Mouse (Mus musculus) stomach, adult 2 months (tissue): Measurements from ENCODE around the gene Pi4ka. TPM values are rescaled to one million over a fixed set of nuclear protein-coding genes. Genes with fewer than 3 reads are reported as not detected.

ENCODE experiments used
- polyA plus RNA-seq: library from polyadenylated mRNA; depleted of rRNA; stranded (reverse); fragments of >200 nt; gene quantifications from 2 replicates; pipeline ENCODE4 v1.2.3, GENCODE M21; 2012; rRNA removed

Gene Pi4ka
- 23.7 and 30.3 TPM in 2 replicates for polyA plus RNA-seq

DNA sequence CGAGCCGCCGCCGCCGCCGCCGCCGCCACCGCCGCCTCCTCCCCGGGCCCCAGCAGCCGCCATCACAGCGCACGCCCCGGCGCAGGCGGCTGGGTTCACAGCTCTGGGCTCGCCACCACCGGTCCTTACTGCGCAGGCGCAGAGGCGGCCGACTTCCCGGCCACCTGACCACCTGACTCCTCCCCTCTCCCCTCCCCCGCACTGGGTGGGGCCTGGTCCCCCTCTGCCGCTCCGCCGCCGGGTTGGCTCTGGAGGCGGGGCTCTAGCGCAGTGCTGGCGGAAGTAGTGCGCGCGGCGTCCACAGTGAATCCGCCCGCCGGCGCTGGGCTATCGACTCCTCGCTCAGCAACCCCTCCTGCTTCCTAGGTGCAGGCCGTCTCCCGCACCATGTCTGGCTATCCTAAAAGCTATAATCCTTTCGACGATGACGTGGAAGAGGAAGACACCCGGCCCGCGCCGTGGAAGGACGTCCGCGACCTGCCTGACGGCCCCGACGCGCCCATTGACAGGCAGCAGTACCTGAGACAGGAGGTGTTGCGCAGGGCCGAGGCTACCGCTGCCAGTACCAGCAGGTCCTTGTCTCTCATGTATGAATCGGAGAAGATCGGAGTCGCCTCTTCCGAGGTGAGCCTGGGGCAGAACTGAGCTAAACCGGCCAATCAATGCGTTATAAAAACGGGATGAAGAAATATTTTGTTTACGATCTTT is at the start of gene Pi4ka, which contains the start of gene Snap29:
Gene Pi4ka, minus strand, starts transcription at position 579 of the 708 bp plus-strand sequence.
Gene Snap29, plus strand, starts transcription at position 251 of the 708 bp plus-strand sequence.

DNA sequence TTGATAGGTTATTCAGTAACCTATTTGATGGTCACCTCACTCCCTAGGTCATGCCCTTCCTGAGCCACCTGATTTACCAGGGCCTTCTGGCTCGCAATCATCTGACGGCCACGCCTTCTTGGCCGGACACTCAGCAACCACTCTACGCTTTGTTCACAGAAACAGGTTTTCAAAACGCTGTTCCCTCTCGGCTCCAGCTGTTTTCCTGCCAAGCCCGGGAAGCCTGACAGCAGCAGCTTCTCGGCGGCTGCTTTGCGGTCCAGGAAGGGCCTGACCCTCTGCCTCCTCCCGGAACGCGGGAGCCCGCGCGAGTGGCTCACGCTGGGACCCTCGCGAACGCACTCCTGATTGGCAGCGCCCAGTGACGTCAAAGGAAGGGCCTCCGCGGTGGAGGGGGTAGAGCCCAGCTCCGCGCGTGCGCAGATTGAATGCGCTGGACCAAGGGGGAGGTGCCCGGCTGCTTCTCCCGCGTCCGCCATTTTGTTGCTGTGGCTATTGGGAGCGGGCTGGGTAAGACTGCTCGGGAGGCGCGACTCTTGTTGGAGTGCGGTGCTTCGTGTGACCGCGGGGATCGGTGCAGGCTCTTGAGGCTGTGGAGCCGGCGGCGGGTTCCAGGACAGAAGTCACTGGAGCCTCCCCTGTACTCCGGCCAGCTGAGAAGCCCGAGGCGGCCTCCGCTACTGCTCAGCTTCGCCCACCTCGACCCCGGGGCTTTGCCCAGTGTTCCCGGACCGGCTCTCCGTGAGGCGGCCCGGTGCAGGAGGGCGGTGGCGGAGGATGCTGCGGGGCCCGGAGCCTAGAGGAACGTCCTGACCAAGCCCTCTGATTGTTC is 45.6 kb upstream of the Pi4ka start, which contains the start of gene Crkl:
Gene Crkl, plus strand, starts transcription at position 447 of the 832 bp plus-strand sequence.

DNA sequence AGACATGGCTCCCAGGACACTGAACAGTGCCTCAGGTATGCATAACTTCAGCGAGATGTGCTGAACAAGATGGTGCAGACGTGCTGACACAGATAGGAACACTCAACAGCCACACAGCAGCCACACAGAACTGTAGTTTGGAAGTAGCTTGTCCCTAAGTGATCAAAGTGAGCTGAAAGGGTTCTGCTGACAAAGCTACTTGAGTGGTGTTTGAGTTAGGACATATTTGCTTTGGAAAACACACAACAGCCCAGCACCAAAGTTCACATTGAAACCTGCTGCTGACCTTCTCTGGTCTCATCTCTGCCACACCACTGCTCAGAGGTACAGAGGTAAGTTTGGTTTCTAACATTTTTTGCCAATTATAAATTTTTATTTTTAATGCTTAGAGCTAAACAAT is 75.0 kb downstream of the Pi4ka start, which contains the start of gene Serpind1:
Gene Serpind1, plus strand, starts transcription at position 256 of the 400 bp plus-strand sequence.

DNA sequence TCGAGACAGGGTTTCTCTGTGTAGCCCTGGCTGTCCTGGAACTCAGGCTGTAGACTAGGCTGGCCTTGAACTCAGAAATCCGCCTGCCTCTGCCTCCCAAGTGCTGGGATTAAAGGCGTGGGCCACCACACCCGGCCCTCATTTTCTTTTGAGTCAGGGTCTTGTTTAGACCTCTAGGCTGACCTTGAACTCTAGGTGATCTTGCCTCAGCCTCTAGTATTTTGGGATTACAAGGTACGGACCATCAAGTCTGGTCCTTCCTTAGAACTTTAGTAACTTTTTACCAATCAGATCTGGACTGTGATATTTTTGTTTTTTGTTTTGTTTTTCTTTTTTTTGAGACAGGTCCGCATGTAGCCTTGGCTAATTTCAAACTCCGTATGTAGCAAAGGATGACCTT is 130.4 kb downstream of the Pi4ka start, which contains the start of gene Tmem191c:
Gene Tmem191c, plus strand, starts transcription at position 357 of the 400 bp plus-strand sequence.

DNA sequence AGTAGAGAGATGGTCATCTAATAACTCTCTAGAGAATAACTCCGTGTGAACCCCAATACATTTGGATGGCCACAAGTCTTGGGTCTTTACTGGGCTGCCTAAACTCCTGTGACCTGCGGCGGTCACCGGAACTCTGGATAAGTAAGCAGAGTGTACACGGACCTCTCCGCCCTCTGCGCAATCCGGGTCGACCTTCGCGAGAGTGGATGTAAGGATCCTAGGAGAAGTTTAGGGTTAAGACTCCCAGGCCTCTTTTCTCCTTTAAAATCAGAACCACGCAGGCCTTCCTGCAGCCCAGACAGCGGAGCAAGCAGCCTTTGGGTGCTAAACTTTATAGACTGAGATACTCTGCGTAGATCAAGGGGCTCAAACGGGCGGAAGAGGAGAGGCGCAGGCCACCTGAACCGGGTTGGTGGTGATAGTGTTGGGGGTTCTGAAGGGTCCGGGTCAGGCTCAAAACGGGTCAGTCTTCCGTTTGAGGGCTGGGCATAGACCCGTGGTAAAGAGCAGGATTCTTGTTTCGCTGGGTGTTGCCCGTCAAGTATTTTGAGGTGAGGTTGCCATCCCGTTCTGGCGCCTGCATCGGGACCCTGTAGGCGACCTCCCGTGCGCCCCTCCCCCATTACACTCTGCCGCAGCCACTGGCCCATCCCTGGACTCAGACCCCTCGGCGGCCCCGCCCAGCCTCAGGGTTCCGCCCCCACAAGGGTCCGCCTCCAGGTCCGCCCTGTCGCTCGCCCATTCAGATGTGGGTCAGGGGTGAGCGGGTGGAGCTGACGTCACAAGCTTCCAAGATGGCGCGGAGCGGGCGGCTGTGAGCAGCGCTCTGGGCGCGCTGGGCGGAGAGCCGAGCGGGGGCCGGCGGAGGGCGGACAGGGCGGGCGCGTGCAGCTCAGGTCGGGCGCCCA is 173.1 kb downstream of the Pi4ka start, which contains the start of gene Hic2:
Gene Hic2, plus strand, starts transcription at position 779 of the 908 bp plus-strand sequence.

Other genes with a start within 250 kb of the Pi4ka start
- 40.3 and 48.5 TPM in 2 replicates for gene Ube2l3, start 203.7 kb downstream of the Pi4ka start, polyA plus RNA-seq
- 0.03 and 0.05 TPM in 2 replicates for gene Rimbp3, start 197.7 kb downstream of the Pi4ka start, polyA plus RNA-seq
- gene Hic2, start 172.7 kb downstream of the Pi4ka start, polyA plus RNA-seq = 1.7 and 2.4 TPM in 2 replicates
- gene Tmem191c, start 130.2 kb downstream of the Pi4ka start, polyA plus RNA-seq = 4.8 and 5.8 TPM in 2 replicates
- 0.10 and 0.37 TPM in 2 replicates for gene Serpind1, start 74.9 kb downstream of the Pi4ka start, polyA plus RNA-seq
- gene Snap29, start 328 bp downstream of the Pi4ka start, polyA plus RNA-seq = 2.0 and 2.1 TPM in 2 replicates
- 12.7 and 18.1 TPM in 2 replicates for gene Crkl, start 45.7 kb upstream of the Pi4ka start, polyA plus RNA-seq
- 0.79 and 1.2 TPM in 2 replicates for gene Aifm3, start 83.3 kb upstream of the Pi4ka start, polyA plus RNA-seq
- gene Lztr1, start 102.4 kb upstream of the Pi4ka start, polyA plus RNA-seq = 112 and 122 TPM in 2 replicates
- gene Thap7, start 124.8 kb upstream of the Pi4ka start, polyA plus RNA-seq = 53.3 and 64.2 TPM in 2 replicates
- 0.09 TPM in 1 of 2 replicates, not detected in the other for gene Lrrc74b, start 154.9 kb upstream of the Pi4ka start, polyA plus RNA-seq
- gene P2rx6, start 155.6 kb upstream of the Pi4ka start, polyA plus RNA-seq = 1.1 and 2.2 TPM in 2 replicates
- 18.1 and 22.4 TPM in 2 replicates for gene Slc7a4, start 176.9 kb upstream of the Pi4ka start, polyA plus RNA-seq
- 19.6 and 21.7 TPM in 2 replicates for gene Smpd4, start 213.0 kb upstream of the Pi4ka start, polyA plus RNA-seq
- gene Ccdc74a, start 240.2 kb upstream of the Pi4ka start, polyA plus RNA-seq = 0.24 and 0.73 TPM in 2 replicates